Mouse (Mus musculus): Measurements from ENCODE around the gene Hydin.
"Not testable (repeated sequence)": the region's sequence is repeated elsewhere in the genome, so short reads cannot be mapped to it uniquely, and the experiment has no call there.

Gene Hydin

DNA sequence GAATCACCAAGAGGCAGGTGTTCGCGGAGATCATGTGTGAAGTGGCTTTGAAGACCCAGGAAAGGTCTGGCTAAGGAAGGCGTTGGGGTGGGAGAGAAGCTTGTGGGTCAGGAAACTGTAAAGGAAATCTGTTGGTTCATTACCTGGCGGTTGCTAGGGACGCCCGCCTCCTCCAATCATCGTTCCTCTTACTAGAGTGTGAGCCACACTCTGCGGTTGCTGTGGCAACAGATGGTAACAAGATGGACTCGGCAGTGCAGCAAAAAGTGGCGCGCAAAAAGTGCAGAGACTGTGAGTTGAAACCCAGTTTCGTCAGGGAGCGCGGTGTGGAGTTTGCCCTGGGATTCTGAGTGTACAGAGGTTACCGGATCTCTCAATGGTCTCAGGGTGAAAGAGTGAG, at the start of gene Hydin:
Gene Hydin (plus strand): TSS at position 237 of the 400 bp plus-strand sequence.
- DNase-seq (ENCODE audit: low spot score in 2 of 2): no peak

DNA sequence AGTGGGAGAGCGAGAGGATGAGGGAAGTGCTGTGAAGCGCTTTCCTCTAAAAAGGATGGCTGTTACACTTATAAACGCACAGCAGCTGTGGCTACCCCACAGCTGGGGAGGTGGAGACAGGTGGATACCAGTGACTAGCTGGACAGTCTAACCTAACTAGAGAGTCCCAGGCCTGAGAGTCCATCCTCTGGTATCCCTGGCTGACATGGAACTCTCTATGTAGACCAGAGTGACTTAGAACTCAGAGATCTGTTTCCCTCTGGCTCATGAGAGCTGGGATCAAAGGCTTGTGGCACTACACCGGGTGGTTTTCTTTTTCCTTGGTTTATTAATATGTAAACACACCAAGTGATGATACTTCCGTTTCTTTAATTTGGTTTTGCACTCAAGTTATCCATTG, 49.6 kb upstream of the Hydin start:
- DNase-seq (ENCODE audit: low spot score in 2 of 2): no peak

GRCm38 (mm10) chr8:110217681-110218131, 49.1 kb upstream of the Hydin start:
- peak; percentile 95 to 98 for DNase-seq (ENCODE audit: low spot score in 2 of 2)

DNA sequence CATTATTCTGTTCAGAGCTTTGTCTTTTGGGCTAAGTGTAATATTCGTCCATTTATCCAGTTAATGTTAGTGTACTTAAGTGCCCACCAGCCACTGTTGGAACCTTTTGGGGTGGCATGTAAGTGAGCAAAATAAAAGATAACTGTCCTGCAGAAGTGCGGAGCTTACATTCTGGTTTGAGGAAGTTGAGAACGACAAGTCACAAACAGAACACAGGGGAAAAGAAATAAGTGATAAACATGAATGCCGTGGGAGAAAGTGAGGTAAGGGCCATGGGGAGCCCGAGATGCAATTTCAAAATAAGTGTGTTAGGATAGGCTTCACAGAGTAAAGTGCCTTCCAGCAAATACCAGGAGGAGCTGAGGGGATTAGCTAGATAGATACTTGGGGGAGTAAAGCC, 48.3 kb upstream of the Hydin start:
- DNase-seq (ENCODE audit: low spot score in 2 of 2): no peak

GRCm38 (mm10) chr8:110220936-110221335, 45.8 kb upstream of the Hydin start:
- DNase-seq (ENCODE audit: low spot score in 2 of 2): no peak

GRCm38 (mm10) chr8:110230803-110231202, 36.0 kb upstream of the Hydin start:
- DNase-seq (ENCODE audit: low spot score in 2 of 2): no peak

GRCm38 (mm10) chr8:110242278-110243177, 24.2 kb upstream of the Hydin start:
- no peak for DNase-seq (ENCODE audit: low spot score in 2 of 2)

GRCm38 (mm10) chr8:110244566-110244965, 22.2 kb upstream of the Hydin start:
- DNase-seq (ENCODE audit: low spot score in 2 of 2): no peak

GRCm38 (mm10) chr8:110247238-110247637, 19.5 kb upstream of the Hydin start:
- no peak for DNase-seq (ENCODE audit: low spot score in 2 of 2)

GRCm38 (mm10) chr8:110253986-110254385, 12.8 kb upstream of the Hydin start:
- DNase-seq (ENCODE audit: low spot score in 2 of 2): no peak

- DNase-seq (ENCODE audit: low spot score in 2 of 2): no peak
Measured at GRCm38 (mm10) chr8:110265796-110266305, 926 bp upstream of the Hydin start.

GRCm38 (mm10) chr8:110267268-110267667, 491 bp downstream of the Hydin start:
- no peak for DNase-seq (ENCODE audit: low spot score in 2 of 2)

- DNase-seq (ENCODE audit: low spot score in 2 of 2): no peak
Measured at GRCm38 (mm10) chr8:110270659-110271058, 3.9 kb downstream of the Hydin start.

- DNase-seq (ENCODE audit: low spot score in 2 of 2): no peak
Measured at GRCm38 (mm10) chr8:110273394-110273793, 6.6 kb downstream of the Hydin start.

- DNase-seq (ENCODE audit: low spot score in 2 of 2): no peak
Measured at GRCm38 (mm10) chr8:110275465-110276258, 8.9 kb downstream of the Hydin start.

DNA sequence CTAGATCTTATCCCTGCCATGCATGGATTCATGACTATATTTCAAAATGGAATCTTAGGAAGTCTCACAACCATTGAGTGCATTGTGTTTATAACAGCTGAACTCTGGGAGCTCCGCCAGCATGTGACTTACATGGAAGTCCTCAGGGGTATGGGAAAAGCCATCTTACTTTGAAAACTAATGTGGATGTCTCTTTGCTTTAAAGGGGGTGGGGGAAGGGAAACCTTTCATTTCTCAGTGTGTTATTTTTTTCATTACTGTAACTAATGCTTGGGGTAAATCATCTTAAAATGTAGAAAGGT, 9.4 kb downstream of the Hydin start:
- no peak for DNase-seq (ENCODE audit: low spot score in 2 of 2)

- DNase-seq (ENCODE audit: low spot score in 2 of 2): no peak
Measured at GRCm38 (mm10) chr8:110312715-110313114, 45.9 kb downstream of the Hydin start.

GRCm38 (mm10) chr8:110315826-110316225, 49.0 kb downstream of the Hydin start:
- no peak for DNase-seq (ENCODE audit: low spot score in 2 of 2)

- no peak for DNase-seq (ENCODE audit: low spot score in 2 of 2)
Measured at GRCm38 (mm10) chr8:110319586-110319985, 52.8 kb downstream of the Hydin start.

- no peak for DNase-seq (ENCODE audit: low spot score in 2 of 2)
Measured at GRCm38 (mm10) chr8:110321446-110321845, 54.7 kb downstream of the Hydin start.

DNA sequence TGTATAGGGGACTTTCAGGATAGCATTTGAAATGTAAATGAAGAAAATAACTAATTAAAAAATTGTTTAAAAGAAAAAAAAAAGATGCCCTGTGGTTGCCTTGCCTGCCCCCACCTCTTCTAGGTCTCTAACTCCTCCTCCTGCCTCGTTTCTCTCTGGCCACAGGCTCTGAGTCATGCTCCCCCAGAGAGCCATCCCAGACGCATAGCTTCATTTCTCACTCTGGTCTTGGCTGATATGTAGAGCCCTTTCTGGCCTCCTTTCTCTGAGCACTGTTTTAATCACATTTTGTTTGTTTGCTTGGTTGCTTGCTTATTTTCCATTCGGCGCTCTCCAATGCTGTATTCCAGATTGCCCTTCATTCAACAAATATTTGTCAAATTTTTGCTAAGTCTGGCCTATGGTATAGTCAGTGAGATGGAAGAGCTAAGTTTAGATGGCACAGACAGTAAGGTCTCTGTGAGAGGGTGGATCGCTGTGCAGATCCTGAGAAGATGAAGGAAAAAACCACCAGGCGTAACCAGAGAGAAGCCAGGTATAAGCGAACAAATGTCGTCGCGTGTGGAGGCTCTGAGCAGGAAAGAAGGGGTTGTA, 57.3 kb downstream of the Hydin start:
- DNase-seq (ENCODE audit: low spot score in 2 of 2): no peak

- not testable (repeated sequence) for DNase-seq (ENCODE audit: low spot score in 2 of 2)
Measured at GRCm38 (mm10) chr8:110327120-110327519, 60.3 kb downstream of the Hydin start.
